Mouse (Mus musculus): ENCODE measurements around the gene Fndc1.

The Fndc1 gene

DNA sequence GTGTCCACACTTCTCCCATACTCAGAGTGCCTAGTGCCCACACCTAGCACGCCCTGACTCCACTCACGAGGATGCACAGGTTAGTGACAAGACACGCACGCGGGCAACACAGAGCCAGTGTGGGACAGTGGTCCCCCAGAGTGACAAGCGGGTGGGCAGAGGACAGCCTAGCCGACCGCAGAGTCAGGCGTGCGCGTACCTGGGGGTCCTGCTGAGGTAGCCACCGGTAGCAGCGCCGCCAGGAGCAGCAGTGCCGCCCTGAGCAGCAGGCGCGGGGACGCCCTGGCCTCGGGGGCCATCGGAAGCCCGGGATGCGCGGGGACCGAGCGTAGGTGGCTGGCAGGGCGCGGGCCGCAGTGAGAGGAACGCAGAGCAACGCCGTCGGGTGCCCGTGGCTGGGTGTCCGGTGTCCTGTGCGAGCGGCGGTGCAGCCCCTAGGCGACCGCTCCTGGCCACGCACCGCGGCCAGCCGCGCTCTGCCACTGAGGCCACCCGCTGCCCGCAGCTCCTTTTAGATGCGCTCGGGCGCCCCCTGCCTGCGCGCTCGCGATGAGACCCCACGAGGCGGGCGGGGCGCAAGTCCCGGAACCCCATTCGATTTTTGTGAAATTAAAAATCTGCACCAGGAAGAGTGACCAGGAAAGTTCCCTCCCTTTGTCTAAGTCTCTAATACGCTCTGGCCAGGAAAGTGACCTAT, at the start of gene Fndc1:
Gene Fndc1 (minus strand): TSS at position 484 of the 697 bp plus-strand sequence.
- DNase-seq (ENCODE audit: low spot score in 2 of 2): peak; percentile 41 to 78

- no peak for DNase-seq (ENCODE audit: low spot score in 2 of 2)
Measured at GRCm38 (mm10) chr17:7876541-7876940, 49.4 kb upstream of the Fndc1 start.

DNA sequence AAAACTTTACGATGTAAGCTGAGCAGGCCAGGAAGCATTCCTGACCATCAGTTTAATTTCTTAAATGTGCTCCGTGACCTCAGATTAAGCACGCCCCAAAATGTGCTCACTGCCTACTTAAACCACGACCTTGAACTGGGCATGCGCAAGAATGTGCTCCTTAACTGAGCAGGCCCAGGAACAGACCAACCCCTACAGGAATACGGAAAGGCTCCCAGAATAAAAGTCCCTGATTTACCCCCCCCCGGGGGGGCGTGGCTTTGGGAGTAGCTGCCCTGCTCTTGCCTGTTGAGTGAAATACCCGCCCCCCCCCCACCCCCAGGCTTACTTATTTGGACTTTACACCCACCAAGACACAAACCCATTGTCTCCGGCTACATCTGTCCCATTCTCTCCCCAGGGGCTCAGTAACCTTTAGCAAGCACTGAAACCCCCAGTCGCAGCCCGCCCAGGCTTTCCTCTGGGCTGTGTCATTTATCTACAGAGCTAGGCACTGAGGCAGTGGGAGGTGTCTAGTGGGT, 48.9 kb upstream of the Fndc1 start:
- DNase-seq (ENCODE audit: low spot score in 2 of 2): no peak

DNA sequence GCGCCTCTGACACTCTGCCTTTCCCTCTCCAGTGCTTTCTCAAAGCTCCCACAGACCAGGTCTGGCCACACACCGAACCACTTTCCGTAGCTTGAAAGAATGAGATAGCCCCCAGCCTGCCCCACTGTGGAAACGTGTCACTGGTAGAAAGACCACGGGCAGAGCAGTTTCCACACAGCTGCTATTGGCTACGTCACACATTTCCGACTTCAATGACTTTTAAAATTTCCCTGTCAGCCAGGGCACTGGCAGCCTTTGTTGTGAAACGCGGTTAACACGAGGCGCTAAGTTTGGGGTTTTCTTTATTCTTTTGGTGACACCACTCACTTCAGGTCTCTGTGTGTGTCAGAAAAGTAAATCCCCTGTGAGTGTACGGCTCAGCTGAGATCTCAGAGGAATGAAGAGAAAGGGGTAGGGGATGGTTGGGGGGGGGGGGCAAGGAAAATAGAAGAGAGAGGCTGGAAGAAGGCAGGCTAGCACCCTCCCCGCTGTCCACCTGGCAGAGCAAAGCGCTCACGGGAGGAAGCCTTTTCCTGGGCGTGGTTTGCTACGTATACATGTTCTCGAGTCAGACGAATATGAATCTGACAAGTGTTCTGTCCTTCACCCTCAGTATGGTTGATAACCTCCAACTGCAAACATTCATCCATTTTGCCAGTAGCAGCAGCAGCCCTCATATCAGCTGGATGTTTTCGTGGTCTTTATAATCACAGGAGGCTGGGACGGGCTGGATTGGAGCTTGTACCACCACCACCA, 47.9 kb upstream of the Fndc1 start:
- no peak for DNase-seq (ENCODE audit: low spot score in 2 of 2)

DNA sequence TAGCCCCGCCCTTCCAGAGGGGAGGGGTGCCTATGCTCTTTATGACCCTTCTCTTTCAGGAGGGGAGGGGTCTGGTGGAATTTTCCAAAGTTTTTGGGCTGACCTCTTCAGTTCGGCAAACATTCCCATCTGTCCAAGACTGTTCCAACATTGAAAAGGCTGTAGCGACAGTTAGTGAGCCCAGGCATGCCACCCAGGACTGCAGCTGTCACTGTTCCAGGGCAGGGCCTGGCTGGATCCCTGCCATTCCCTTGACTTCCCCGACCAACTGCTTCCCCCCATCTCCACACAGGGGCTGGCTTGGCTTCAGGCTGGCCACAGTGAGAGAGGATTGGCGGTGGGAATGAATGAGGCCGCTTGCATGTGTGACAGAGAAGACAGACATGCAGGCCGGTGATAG, 46.3 kb upstream of the Fndc1 start:
- DNase-seq (ENCODE audit: low spot score in 2 of 2): peak; percentile 35 to 70

- DNase-seq (ENCODE audit: low spot score in 2 of 2): no peak
Measured at GRCm38 (mm10) chr17:7871800-7872199, 44.7 kb upstream of the Fndc1 start.

- DNase-seq (ENCODE audit: low spot score in 2 of 2): no peak
Measured at GRCm38 (mm10) chr17:7870862-7871605, 43.9 kb upstream of the Fndc1 start.

GRCm38 (mm10) chr17:7869114-7869513, 42.0 kb upstream of the Fndc1 start:
- DNase-seq (ENCODE audit: low spot score in 2 of 2): no peak

- DNase-seq (ENCODE audit: low spot score in 2 of 2): peak; percentile 47 to 68
Measured at GRCm38 (mm10) chr17:7868631-7869030, 41.5 kb upstream of the Fndc1 start.

- DNase-seq (ENCODE audit: low spot score in 2 of 2): peak in 1 of 2 experiments; percentile 30
Measured at GRCm38 (mm10) chr17:7864740-7865139, 37.6 kb upstream of the Fndc1 start.

DNA sequence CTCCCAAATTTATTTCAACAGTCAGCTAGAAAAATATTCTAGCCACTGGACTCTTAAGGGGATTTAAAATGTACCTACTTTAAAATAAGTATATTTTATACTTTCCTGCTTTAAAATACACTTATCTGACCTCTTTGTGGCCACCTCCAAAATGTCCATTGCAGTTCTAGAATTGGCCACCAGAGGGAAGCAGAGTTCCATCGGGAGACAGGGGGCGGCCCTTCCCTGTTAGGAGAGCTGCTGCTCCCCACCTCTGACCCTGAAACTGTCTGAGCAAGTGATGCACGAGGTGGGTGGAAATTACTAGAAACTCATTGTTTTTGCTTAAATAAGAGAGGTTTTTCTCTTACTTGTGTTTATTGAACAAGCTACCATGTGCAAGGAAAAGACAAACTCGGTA, 36.6 kb upstream of the Fndc1 start:
- DNase-seq (ENCODE audit: low spot score in 2 of 2): peak; percentile 56 to 83

DNA sequence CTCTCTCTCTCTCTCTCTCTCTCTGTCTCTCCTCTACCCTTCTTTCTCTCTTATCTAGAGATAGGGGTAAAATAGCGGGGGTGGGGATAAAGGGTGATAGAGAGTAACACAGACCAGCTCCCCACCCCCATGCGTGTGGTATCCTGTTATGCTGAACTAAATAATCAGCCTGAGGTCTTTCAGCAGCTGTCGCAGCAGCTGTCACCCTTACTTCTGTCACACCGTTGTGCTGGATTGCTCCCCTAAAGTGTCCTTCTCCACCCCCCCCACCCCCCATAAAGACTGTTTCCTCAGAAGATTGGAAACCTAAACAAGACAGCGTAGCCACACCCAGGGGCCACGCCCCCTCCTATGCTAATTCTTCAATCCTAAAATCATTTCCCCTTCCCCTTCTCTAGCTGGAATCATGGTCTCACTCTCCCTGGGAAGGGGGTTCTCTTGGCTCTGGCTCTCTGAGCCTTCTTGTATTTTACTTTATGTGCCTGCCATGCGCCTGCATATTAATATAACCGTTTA, 33.8 kb upstream of the Fndc1 start:
- DNase-seq (ENCODE audit: low spot score in 2 of 2): no peak

GRCm38 (mm10) chr17:7857658-7858057, 30.6 kb upstream of the Fndc1 start:
- DNase-seq (ENCODE audit: low spot score in 2 of 2): no peak

DNA sequence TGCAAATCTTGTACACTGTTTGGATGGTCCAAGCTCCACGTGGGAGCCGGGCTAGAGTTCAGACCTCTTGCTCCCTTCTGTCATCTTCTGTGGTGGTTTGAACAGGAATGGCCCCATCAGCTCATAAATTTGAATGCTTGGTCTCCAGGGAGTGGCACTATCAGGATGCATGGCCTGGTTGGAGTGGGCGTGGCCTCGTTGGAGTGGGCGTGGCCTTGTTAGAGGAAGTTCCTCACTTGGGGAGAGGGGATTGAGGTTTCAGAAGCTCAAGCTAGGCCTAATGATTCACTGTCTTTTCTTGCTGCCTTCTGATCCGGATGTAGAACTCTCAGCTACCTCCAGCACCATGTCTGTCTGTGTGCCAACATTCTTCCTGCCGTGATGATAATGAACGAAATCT, 28.7 kb upstream of the Fndc1 start:
- DNase-seq (ENCODE audit: low spot score in 2 of 2): no peak

GRCm38 (mm10) chr17:7851979-7852378, 24.9 kb upstream of the Fndc1 start:
- no peak for DNase-seq (ENCODE audit: low spot score in 2 of 2)

- no peak for DNase-seq (ENCODE audit: low spot score in 2 of 2)
Measured at GRCm38 (mm10) chr17:7851527-7851926, 24.4 kb upstream of the Fndc1 start.

DNA sequence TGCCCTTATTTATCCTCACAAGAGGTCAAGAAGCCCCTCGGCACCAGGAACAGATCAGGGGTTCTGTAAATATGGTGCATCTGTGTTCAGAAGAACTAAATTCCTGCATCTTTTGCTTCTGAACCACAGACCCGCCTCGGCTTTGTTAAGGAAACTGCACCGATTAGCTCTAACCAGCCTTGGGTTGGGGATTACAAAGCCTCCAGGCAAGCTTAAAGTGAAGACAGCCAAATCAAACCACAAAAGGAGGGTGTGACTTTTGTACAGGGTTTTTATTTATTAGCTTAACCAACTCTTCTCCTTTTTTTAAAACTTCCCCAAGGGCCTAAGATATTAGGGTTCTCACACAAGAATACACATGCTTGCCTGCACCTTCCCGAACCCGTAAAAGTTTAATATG, 23.1 kb upstream of the Fndc1 start:
- DNase-seq (ENCODE audit: low spot score in 2 of 2): no peak

GRCm38 (mm10) chr17:7840505-7841290, 13.6 kb upstream of the Fndc1 start:
- DNase-seq (ENCODE audit: low spot score in 2 of 2): peak in 1 of 2 experiments; percentile 38

- peak in 1 of 2 experiments; percentile 32 for DNase-seq (ENCODE audit: low spot score in 2 of 2)
Measured at GRCm38 (mm10) chr17:7827586-7827985, 484 bp upstream of the Fndc1 start.

- DNase-seq (ENCODE audit: low spot score in 2 of 2): no peak
Measured at GRCm38 (mm10) chr17:7825416-7825815, 1.7 kb downstream of the Fndc1 start.

GRCm38 (mm10) chr17:7821553-7822186, 5.4 kb downstream of the Fndc1 start:
- DNase-seq (ENCODE audit: low spot score in 2 of 2): peak; percentile 33 to 70

Measured in cerebellum, postnatal 4 days (tissue).